Mouse (Mus musculus): ENCODE measurements at regions not wholly inside any gene's neighbourhood (a gene's known extent, or its start where the extent isn't known, plus 50 kb on each side); places are given as distances from the start of the nearest gene placed in this dataset.
"Not testable (repeated sequence)": the region's sequence is repeated elsewhere in the genome, so short reads cannot be mapped to it uniquely, and the experiment has no call there.

GRCm38 (mm10) chr8:103632543-103632942 is 468.9 kb upstream of the Cdh5 start:
- Histone ChIP-seq H3K9ac (ENCODE audit: low read length) (no peak overlapping the region), H3K4me2 (ENCODE audit: low read length) (no peak overlapping the region), H3K9me3 (ENCODE audit: control insufficient read depth, low read length) (no peaks in the 10 kb centered on the region), H3K27me3 (ENCODE audit: control insufficient read depth, insufficient read depth, low read length) (no peaks in the 10 kb centered on the region), H3K4me3 (ENCODE audit: control insufficient read depth in 1 of 2, insufficient read depth in 1 of 2, low read depth in 1 of 2, low read length in 2 of 2) (no peak overlapping the region), H3K36me3 (ENCODE audit: control insufficient read depth, insufficient read depth, low read length) (no peaks in the 10 kb centered on the region), H3K27ac (replicated peaks in 1 of 2; ENCODE audit: control insufficient read depth in 1 of 2, insufficient read depth in 1 of 2, low read depth in 2 of 2, low read length in 2 of 2) (no peak overlapping the region), H3K4me1 (ENCODE audit: control insufficient read depth in 2 of 2, insufficient read depth in 2 of 2, low read length in 2 of 2) (no peaks in the 10 kb centered on the region)
- 74% methylated on average over 6 of the region's 6 CpGs for WGBS
- ATAC-seq (ENCODE audit: insufficient number of reproducible peaks, insufficient read depth, low FRiP score, low read depth), result no peak

- Histone ChIP-seq H3K4me3 (ENCODE audit: control insufficient read depth in 1 of 2, insufficient read depth in 1 of 2, low read depth in 1 of 2, low read length in 2 of 2) (no peak overlapping the region), H3K27ac (replicated peaks in 1 of 2; ENCODE audit: control insufficient read depth in 1 of 2, insufficient read depth in 1 of 2, low read depth in 2 of 2, low read length in 2 of 2) (no peak overlapping the region), H3K36me3 (ENCODE audit: control insufficient read depth, insufficient read depth, low read length) (no peaks in the 10 kb centered on the region), H3K9ac (ENCODE audit: low read length) (no peak overlapping the region), H3K9me3 (ENCODE audit: control insufficient read depth, low read length) (no peaks in the 10 kb centered on the region), H3K27me3 (ENCODE audit: control insufficient read depth, insufficient read depth, low read length) (no peaks in the 10 kb centered on the region), H3K4me1 (ENCODE audit: control insufficient read depth in 2 of 2, insufficient read depth in 2 of 2, low read length in 2 of 2) (no peaks in the 10 kb centered on the region), H3K4me2 (ENCODE audit: low read length) (no peak overlapping the region)
- 87% methylated on average over 14 of the region's 14 CpGs for WGBS
- ATAC-seq (ENCODE audit: insufficient number of reproducible peaks, insufficient read depth, low FRiP score, low read depth), result no peak
These were observed 466.5 kb upstream of the Cdh5 start for GRCm38 (mm10) chr8:103634951-103635350.

GRCm38 (mm10) chr8:103643621-103644020 is 457.8 kb upstream of the Cdh5 start:
- H3K9me3 ChIP-seq (ENCODE audit: control insufficient read depth, low read length), result no peaks in the 10 kb centered on the region
- no peaks in the 10 kb centered on the region for H3K27me3 ChIP-seq (ENCODE audit: control insufficient read depth, insufficient read depth, low read length)
- 90% methylated on average over 2 of the region's 2 CpGs for WGBS
- H3K9ac ChIP-seq (ENCODE audit: low read length), result no peak overlapping the region
- no peak overlapping the region for H3K4me3 ChIP-seq (ENCODE audit: control insufficient read depth in 1 of 2, insufficient read depth in 1 of 2, low read depth in 1 of 2, low read length in 2 of 2)
- no peaks in the 10 kb centered on the region for H3K4me1 ChIP-seq (ENCODE audit: control insufficient read depth in 2 of 2, insufficient read depth in 2 of 2, low read length in 2 of 2)
- no peak overlapping the region for H3K4me2 ChIP-seq (ENCODE audit: low read length)
- ATAC-seq (ENCODE audit: insufficient number of reproducible peaks, insufficient read depth, low FRiP score, low read depth), result no peak
- no peaks in the 10 kb centered on the region for H3K36me3 ChIP-seq (ENCODE audit: control insufficient read depth, insufficient read depth, low read length)
- H3K27ac ChIP-seq (replicated peaks in 1 of 2; ENCODE audit: control insufficient read depth in 1 of 2, insufficient read depth in 1 of 2, low read depth in 2 of 2, low read length in 2 of 2), result no peak overlapping the region

GRCm38 (mm10) chr8:103644106-103644505 is 457.3 kb upstream of the Cdh5 start:
- no peak overlapping the region for H3K4me3 ChIP-seq (ENCODE audit: control insufficient read depth in 1 of 2, insufficient read depth in 1 of 2, low read depth in 1 of 2, low read length in 2 of 2)
- no peak overlapping the region for H3K9ac ChIP-seq (ENCODE audit: low read length)
- no peak for ATAC-seq (ENCODE audit: insufficient number of reproducible peaks, insufficient read depth, low FRiP score, low read depth)
- H3K4me1 ChIP-seq (ENCODE audit: control insufficient read depth in 2 of 2, insufficient read depth in 2 of 2, low read length in 2 of 2), result no peaks in the 10 kb centered on the region
- WGBS, result 70% methylated on average over 6 of the region's 6 CpGs
- H3K27ac ChIP-seq (replicated peaks in 1 of 2; ENCODE audit: control insufficient read depth in 1 of 2, insufficient read depth in 1 of 2, low read depth in 2 of 2, low read length in 2 of 2), result no peak overlapping the region
- no peak overlapping the region for H3K4me2 ChIP-seq (ENCODE audit: low read length)
- H3K36me3 ChIP-seq (ENCODE audit: control insufficient read depth, insufficient read depth, low read length), result no peaks in the 10 kb centered on the region
- H3K9me3 ChIP-seq (ENCODE audit: control insufficient read depth, low read length), result no peaks in the 10 kb centered on the region
- H3K27me3 ChIP-seq (ENCODE audit: control insufficient read depth, insufficient read depth, low read length), result no peaks in the 10 kb centered on the region

- Histone ChIP-seq H3K9ac (ENCODE audit: low read length) (no peak overlapping the region), H3K27ac (replicated peaks in 1 of 2; ENCODE audit: control insufficient read depth in 1 of 2, insufficient read depth in 1 of 2, low read depth in 2 of 2, low read length in 2 of 2) (no peak overlapping the region), H3K36me3 (ENCODE audit: control insufficient read depth, insufficient read depth, low read length) (no peaks in the 10 kb centered on the region), H3K9me3 (ENCODE audit: control insufficient read depth, low read length) (no peaks in the 10 kb centered on the region), H3K27me3 (ENCODE audit: control insufficient read depth, insufficient read depth, low read length) (no peaks in the 10 kb centered on the region), H3K4me1 (ENCODE audit: control insufficient read depth in 2 of 2, insufficient read depth in 2 of 2, low read length in 2 of 2) (no peaks in the 10 kb centered on the region), H3K4me3 (ENCODE audit: control insufficient read depth in 1 of 2, insufficient read depth in 1 of 2, low read depth in 1 of 2, low read length in 2 of 2) (no peak overlapping the region), H3K4me2 (ENCODE audit: low read length) (no peak overlapping the region)
- ATAC-seq (ENCODE audit: insufficient number of reproducible peaks, insufficient read depth, low FRiP score, low read depth), result no peak
- 81% methylated on average over 3 of the region's 3 CpGs for WGBS
These were observed 456.6 kb upstream of the Cdh5 start for GRCm38 (mm10) chr8:103644845-103645244.

- Histone ChIP-seq H3K9ac (ENCODE audit: low read length) (no peak overlapping the region), H3K9me3 (ENCODE audit: control insufficient read depth, low read length) (no peaks in the 10 kb centered on the region), H3K36me3 (ENCODE audit: control insufficient read depth, insufficient read depth, low read length) (no peaks in the 10 kb centered on the region), H3K27ac (replicated peaks in 1 of 2; ENCODE audit: control insufficient read depth in 1 of 2, insufficient read depth in 1 of 2, low read depth in 2 of 2, low read length in 2 of 2) (no peak overlapping the region), H3K27me3 (ENCODE audit: control insufficient read depth, insufficient read depth, low read length) (no peaks in the 10 kb centered on the region), H3K4me3 (ENCODE audit: control insufficient read depth in 1 of 2, insufficient read depth in 1 of 2, low read depth in 1 of 2, low read length in 2 of 2) (no peak overlapping the region), H3K4me1 (ENCODE audit: control insufficient read depth in 2 of 2, insufficient read depth in 2 of 2, low read length in 2 of 2) (no peaks in the 10 kb centered on the region), H3K4me2 (ENCODE audit: low read length) (no peak overlapping the region)
- ATAC-seq (ENCODE audit: insufficient number of reproducible peaks, insufficient read depth, low FRiP score, low read depth), result no peak
- 58% methylated on average over 1 of the region's 1 CpGs for WGBS
These were observed 436.6 kb upstream of the Cdh5 start for GRCm38 (mm10) chr8:103664796-103665195.

- H3K4me3 ChIP-seq (ENCODE audit: control insufficient read depth in 1 of 2, insufficient read depth in 1 of 2, low read depth in 1 of 2, low read length in 2 of 2); H3K36me3 ChIP-seq (ENCODE audit: control insufficient read depth, insufficient read depth, low read length); H3K4me1 ChIP-seq (ENCODE audit: control insufficient read depth in 2 of 2, insufficient read depth in 2 of 2, low read length in 2 of 2); H3K27ac ChIP-seq (replicated peaks in 1 of 2; ENCODE audit: control insufficient read depth in 1 of 2, insufficient read depth in 1 of 2, low read depth in 2 of 2, low read length in 2 of 2); H3K9ac ChIP-seq (ENCODE audit: low read length); H3K4me2 ChIP-seq (ENCODE audit: low read length); H3K9me3 ChIP-seq (ENCODE audit: control insufficient read depth, low read length); ATAC-seq (ENCODE audit: insufficient number of reproducible peaks, insufficient read depth, low FRiP score, low read depth); H3K27me3 ChIP-seq (ENCODE audit: control insufficient read depth, insufficient read depth, low read length): not testable (repeated sequence)
- WGBS, result 82% methylated on average over 5 of the region's 5 CpGs
These were observed 415.2 kb upstream of the Cdh5 start for GRCm38 (mm10) chr8:103686233-103686632.

- H3K27ac ChIP-seq (replicated peaks in 1 of 2; ENCODE audit: control insufficient read depth in 1 of 2, insufficient read depth in 1 of 2, low read depth in 2 of 2, low read length in 2 of 2), result no peak overlapping the region
- no peak overlapping the region for H3K4me2 ChIP-seq (ENCODE audit: low read length)
- no peaks in the 10 kb centered on the region for H3K36me3 ChIP-seq (ENCODE audit: control insufficient read depth, insufficient read depth, low read length)
- no peaks in the 10 kb centered on the region for H3K4me1 ChIP-seq (ENCODE audit: control insufficient read depth in 2 of 2, insufficient read depth in 2 of 2, low read length in 2 of 2)
- no peak for ATAC-seq (ENCODE audit: insufficient number of reproducible peaks, insufficient read depth, low FRiP score, low read depth)
- WGBS, result 85% methylated on average over 1 of the region's 1 CpGs
- no peak overlapping the region for H3K4me3 ChIP-seq (ENCODE audit: control insufficient read depth in 1 of 2, insufficient read depth in 1 of 2, low read depth in 1 of 2, low read length in 2 of 2)
- H3K9ac ChIP-seq (ENCODE audit: low read length), result no peak overlapping the region
- H3K27me3 ChIP-seq (ENCODE audit: control insufficient read depth, insufficient read depth, low read length), result no peaks in the 10 kb centered on the region
- H3K9me3 ChIP-seq (ENCODE audit: control insufficient read depth, low read length), result no peaks in the 10 kb centered on the region
These were observed 411.0 kb upstream of the Cdh5 start for GRCm38 (mm10) chr8:103690438-103690837.
